Comparison of ENCODE assay signal across 23 mouse cellular contexts in genomic region chr6:52626735-52627134, GRCm38 (mm10). TPM values are rescaled to one million over a fixed set of nuclear protein-coding genes. Genes with fewer than 3 reads are reported as not detected.
DNase-seq lines count a peak whose midpoint lies in the region; ATAC-seq and TF ChIP-seq lines count a peak whose summit lies in the region.
"Had no signal": no experiment of that assay in that cellular context is flagged by ENCODE, and none has a peak within 500 bp of the region (broad histone marks: within the 10 kb centered on the region; RNA-seq: fewer than 3 reads in every experiment).

No protein-coding gene starts in this region.

- TF ChIP-seq EP300 in liver, postnatal 0 days (IDR thresholded peaks at IDR 0.05; ENCODE audit: low read depth) = no peak
- no peak for TF ChIP-seq EP300 in heart, adult 2 months (IDR thresholded peaks at IDR 0.05; ENCODE audit: insufficient read depth, low read depth, low read length)

- no peak for TF ChIP-seq POLR2A in heart, adult 2 months (IDR thresholded peaks at IDR 0.05; ENCODE audit: insufficient read depth, low read depth, low read length)

- no peak overlapping the region for H3K4me2 ChIP-seq in liver, embryonic 12.5 days
- H3K4me2 ChIP-seq in liver, postnatal 0 days (ENCODE audit: low read depth, low read length) = no peak overlapping the region
- H3K4me2 ChIP-seq in liver, embryonic 15.5 days = no peak overlapping the region
- H3K4me2 ChIP-seq: heart, embryonic 13.5 days; hindbrain, embryonic 12.5 days had no signal

- 43% methylated on average over 4 of the region's 4 CpGs for WGBS in liver, embryonic 12.5 days (ENCODE audit: insufficient replicate concordance)
- 61% methylated on average over 4 of the region's 4 CpGs for WGBS in liver, postnatal 0 days (ENCODE audit: insufficient replicate concordance)
- WGBS in liver, embryonic 15.5 days (ENCODE audit: insufficient replicate concordance) = 30% methylated on average over 4 of the region's 4 CpGs
- 91% methylated on average over 4 of the region's 4 CpGs for WGBS in heart, adult 2 months

- H3K27ac ChIP-seq in liver, embryonic 12.5 days = no peak overlapping the region
- no peak overlapping the region for H3K27ac ChIP-seq in liver, postnatal 0 days (ENCODE audit: low read depth)
- H3K27ac ChIP-seq in liver, embryonic 15.5 days (replicated peaks) = no peak overlapping the region
- H3K27ac ChIP-seq in heart, adult 2 months = no peak overlapping the region
- H3K27ac ChIP-seq: embryonic facial prominence, embryonic 10.5 days; forebrain, embryonic 10.5 days; heart, embryonic 13.5 days; hindbrain, embryonic 12.5 days had no signal

- H3K27me3 ChIP-seq in liver, embryonic 12.5 days (replicated peaks) = no peaks in the 10 kb centered on the region
- no peaks in the 10 kb centered on the region for H3K27me3 ChIP-seq in liver, postnatal 0 days (ENCODE audit: insufficient read depth, low read length)
- H3K27me3 ChIP-seq in liver, embryonic 15.5 days = no peaks in the 10 kb centered on the region
- H3K27me3 ChIP-seq in heart, adult 2 months (ENCODE audit: control insufficient read depth, insufficient read depth, low read length) = no peaks in the 10 kb centered on the region
- H3K27me3 ChIP-seq: CH12.LX; heart, embryonic 13.5 days; hindbrain, embryonic 12.5 days had no signal

- H3K36me3 ChIP-seq in liver, embryonic 12.5 days = peaks cover 31% of the 10 kb centered on the region
- peaks cover 18% of the 10 kb centered on the region; the same call in 1 of the 2 replicates for H3K36me3 ChIP-seq in liver, postnatal 0 days (replicated peaks; ENCODE audit: insufficient read depth, low read length)
- 0 out of 2 replicates have a peak, but pooled peaks cover 12% of the 10 kb centered on the region for H3K36me3 ChIP-seq in liver, embryonic 15.5 days (replicated peaks)
- H3K36me3 ChIP-seq in heart, adult 2 months (ENCODE audit: control insufficient read depth, insufficient read depth, low read length) = peaks cover 7% of the 10 kb centered on the region

- H3K79me2 ChIP-seq in heart, adult 2 months (replicated peaks; ENCODE audit: control insufficient read depth, insufficient read depth, low read length) = peaks cover 1% of the 10 kb centered on the region; the same call in 1 of the 2 replicates

- no peaks in the 10 kb centered on the region for H3K9me3 ChIP-seq in liver, embryonic 12.5 days (replicated peaks)
- no peaks in the 10 kb centered on the region for H3K9me3 ChIP-seq in liver, postnatal 0 days (ENCODE audit: low read length)
- H3K9me3 ChIP-seq in liver, embryonic 15.5 days (replicated peaks) = no peaks in the 10 kb centered on the region
- H3K9me3 ChIP-seq: embryonic facial prominence, embryonic 10.5 days; forebrain, embryonic 10.5 days; heart, embryonic 13.5 days; hindbrain, embryonic 12.5 days had no signal

- H3K4me1 ChIP-seq in liver, embryonic 12.5 days = peaks cover 8% of the 10 kb centered on the region
- peaks cover 5% of the 10 kb centered on the region; the same call in 1 of the 2 replicates for H3K4me1 ChIP-seq in liver, postnatal 0 days (ENCODE audit: insufficient read depth)
- peaks cover 9% of the 10 kb centered on the region for H3K4me1 ChIP-seq in liver, embryonic 15.5 days (replicated peaks)
- H3K4me1 ChIP-seq in heart, adult 2 months (ENCODE audit: control insufficient read depth, insufficient read depth, low read length) = peaks cover 2% of the 10 kb centered on the region
- H3K4me1 ChIP-seq: embryonic facial prominence, embryonic 10.5 days; forebrain, embryonic 10.5 days; heart, embryonic 13.5 days; hindbrain, embryonic 12.5 days had no signal

- no peak for TF ChIP-seq CTCF in liver, postnatal 0 days (IDR thresholded peaks at IDR 0.05; ENCODE audit: low read depth)
- no peak for TF ChIP-seq CTCF in heart, adult 2 months (IDR thresholded peaks at IDR 0.05)

- intact Hi-C loops in heart, adult 2 months (cut with DNase I) = no loop called here

- ATAC-seq in liver, embryonic 12.5 days = peak; percentile 58
- no peak for ATAC-seq in liver, postnatal 0 days
- 0 out of 2 replicates have a peak, but pooled peaks have one; percentile 30 for ATAC-seq in erythroid progenitor cell, adult 5-6 weeks (replicated peaks; ENCODE audit: low FRiP score, poor library complexity, severe bottlenecking)
- ATAC-seq in liver, embryonic 15.5 days (ENCODE audit: insufficient read depth) = 0 out of 2 replicates have a peak, but pooled peaks have one; percentile 47
- peak; percentile 84 for ATAC-seq in megakaryocyte-erythroid progenitor cell, adult 5-6 weeks (replicated peaks; ENCODE audit: low FRiP score, low TSS enrichment, poor library complexity, severe bottlenecking)
- ATAC-seq: activated CD4-positive, CD25-positive, alpha-beta regulatory T cell, adult 4 months; forebrain, embryonic 14.5 days; hindbrain, embryonic 16.5 days; inflammation-experienced regulatory T-cells, adult 6 months had no signal

- no peak overlapping the region for H3K9ac ChIP-seq in liver, embryonic 12.5 days
- H3K9ac ChIP-seq in liver, postnatal 0 days (replicated peaks) = no peak overlapping the region
- no peak overlapping the region for H3K9ac ChIP-seq in liver, embryonic 15.5 days
- H3K9ac ChIP-seq in heart, adult 2 months (ENCODE audit: low read depth, low read length) = no peak overlapping the region
- H3K9ac ChIP-seq: heart, embryonic 13.5 days; hindbrain, embryonic 12.5 days had no signal

- no peak overlapping the region for H3K4me3 ChIP-seq in liver, embryonic 12.5 days
- no peak overlapping the region for H3K4me3 ChIP-seq in liver, postnatal 0 days (ENCODE audit: low read depth, low read length)
- H3K4me3 ChIP-seq in liver, embryonic 15.5 days (replicated peaks) = no peak overlapping the region
- H3K4me3 ChIP-seq in heart, adult 2 months = no peak overlapping the region
- H3K4me3 ChIP-seq: embryonic facial prominence, embryonic 10.5 days; forebrain, embryonic 10.5 days; heart, embryonic 13.5 days; hindbrain, embryonic 12.5 days had no signal

- DNase-seq in liver, postnatal 0 days = no peak
- DNase-seq in heart, adult 2 months = no peak
- no peak for DNase-seq in cerebellum, postnatal 4 days (ENCODE audit: low spot score in 2 of 2)
- DNase-seq in spleen, postnatal 10 days (ENCODE audit: low spot score in 2 of 2) = no peak
- DNase-seq: adrenal gland, postnatal 14 days; cerebellum, adult 11-12 months; cerebellum, adult 9-10 months; cerebellum, postnatal 36 days; gastrocnemius, postnatal 14 days; heart, postnatal 4 days had no signal

RNA-seq across cellular contexts. Expression of gene Hibadh, which starts 13.5 kb away (rescaled TPM):
- 68.3 and 68.6 TPM in 2 replicates for polyA plus RNA-seq in liver, embryonic 12.5 days (2016; fragmentation: Nextera tagmentation; extraction: Ambion mirVana)
- polyA plus RNA-seq in liver, postnatal 0 days (2015; fragmentation: Nextera tagmentation; extraction: Ambion mirVana) = 110 and 117 TPM in 2 replicates
- total RNA-seq in erythroid progenitor cell, adult 5-6 weeks (2015; ENCODE audit: low replicate concordance) = 16.9 and 26.4 TPM in 2 replicates
- total RNA-seq in erythroid progenitor cell, adult 5-6 weeks (2017; ENCODE audit: low replicate concordance) = 10.7 and 11.7 TPM in 2 replicates
- 72.3 and 76.6 TPM in 2 replicates for polyA plus RNA-seq in liver, embryonic 15.5 days (2015; fragmentation: Nextera tagmentation; extraction: Ambion mirVana)
- 50.1 and 72.1 TPM in 2 replicates for total RNA-seq in megakaryocyte-erythroid progenitor cell, adult 5-6 weeks (2014; fragmentation: Nextera tagmentation)
- 54.8 and 58.5 TPM in 2 replicates for total RNA-seq in megakaryocyte-erythroid progenitor cell, adult 5-6 weeks (2017)
- 100 to 1,000 TPM; 218 to 263 TPM for total RNA-seq in heart, adult 2 months (2021)
- polyA plus RNA-seq in heart, adult 2 months (2012; rRNA removed) = 170 and 260 TPM in 2 replicates
